Mouse (Mus musculus) kidney, postnatal 4 days (tissue): ENCODE data around the gene Fer1l4.

Experiments used
- DNase-seq, 2 experiments: peaks; one replicate each; pipeline ENCODE4 v3.0.0; 2021; ENCODE audit warnings: mixed read lengths in 2 of 2

Gene Fer1l4

DNA sequence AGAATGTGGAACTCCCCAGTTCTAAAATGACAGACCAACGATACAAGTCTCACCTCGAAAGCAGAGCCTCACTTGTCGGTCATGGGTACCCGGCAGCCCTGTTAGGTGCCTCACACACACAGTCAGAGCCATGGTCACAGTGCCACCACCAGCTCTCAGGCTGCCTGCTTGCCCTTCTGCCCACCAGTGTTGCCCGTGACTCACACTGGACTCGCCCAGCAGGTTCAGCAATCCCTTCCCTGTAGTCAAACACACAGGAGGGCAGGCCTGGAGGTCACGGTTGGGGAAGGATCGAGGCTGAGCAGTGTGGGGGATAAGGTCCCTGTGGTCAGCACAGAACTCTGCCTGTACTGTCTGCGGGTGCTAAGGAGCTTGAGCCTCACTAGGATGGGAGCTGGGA, at the start of gene Fer1l4:
Fer1l4 (minus strand) TSS at position 132 of the 400 bp plus-strand sequence.
- no peak for DNase-seq

DNA sequence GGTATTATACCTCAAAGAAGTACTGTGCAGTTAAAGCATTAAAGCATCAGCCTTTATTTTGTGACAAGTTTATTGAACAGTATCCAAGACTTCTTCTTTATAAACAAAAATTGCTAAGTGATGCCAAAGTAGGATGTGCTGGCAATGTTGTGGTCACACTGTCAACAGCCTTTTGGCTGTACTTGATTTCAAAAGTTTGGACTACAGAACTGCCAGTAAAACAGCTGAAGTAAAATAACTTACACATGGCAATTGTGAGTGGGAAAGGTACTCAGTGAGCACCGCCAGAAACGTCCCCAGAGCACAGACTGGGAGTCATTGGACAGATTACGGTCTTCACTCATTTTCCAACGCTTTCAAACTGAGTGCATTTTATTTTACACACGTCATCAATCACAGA, 39.2 kb upstream of the Fer1l4 start:
- no peak for DNase-seq

DNA sequence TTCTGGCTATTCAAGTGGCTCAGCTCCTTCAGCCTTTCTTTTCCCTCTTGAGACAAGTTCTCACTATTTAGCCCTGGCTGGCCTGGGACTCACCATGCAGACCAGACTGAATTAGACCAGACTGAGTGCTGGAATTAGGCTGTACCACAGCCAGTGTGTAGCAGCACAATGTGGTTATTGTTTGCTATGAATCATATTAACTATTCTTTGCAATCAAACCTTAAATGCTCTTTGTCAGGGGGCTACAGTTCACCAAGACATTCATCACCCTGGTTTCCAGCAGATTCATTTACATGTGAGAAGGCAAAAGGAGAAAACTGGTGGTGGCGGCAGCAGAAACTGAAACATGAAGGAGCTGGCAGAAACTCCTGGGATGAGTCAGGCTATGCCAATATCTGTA, 37.1 kb upstream of the Fer1l4 start:
- DNase-seq = no peak

DNA sequence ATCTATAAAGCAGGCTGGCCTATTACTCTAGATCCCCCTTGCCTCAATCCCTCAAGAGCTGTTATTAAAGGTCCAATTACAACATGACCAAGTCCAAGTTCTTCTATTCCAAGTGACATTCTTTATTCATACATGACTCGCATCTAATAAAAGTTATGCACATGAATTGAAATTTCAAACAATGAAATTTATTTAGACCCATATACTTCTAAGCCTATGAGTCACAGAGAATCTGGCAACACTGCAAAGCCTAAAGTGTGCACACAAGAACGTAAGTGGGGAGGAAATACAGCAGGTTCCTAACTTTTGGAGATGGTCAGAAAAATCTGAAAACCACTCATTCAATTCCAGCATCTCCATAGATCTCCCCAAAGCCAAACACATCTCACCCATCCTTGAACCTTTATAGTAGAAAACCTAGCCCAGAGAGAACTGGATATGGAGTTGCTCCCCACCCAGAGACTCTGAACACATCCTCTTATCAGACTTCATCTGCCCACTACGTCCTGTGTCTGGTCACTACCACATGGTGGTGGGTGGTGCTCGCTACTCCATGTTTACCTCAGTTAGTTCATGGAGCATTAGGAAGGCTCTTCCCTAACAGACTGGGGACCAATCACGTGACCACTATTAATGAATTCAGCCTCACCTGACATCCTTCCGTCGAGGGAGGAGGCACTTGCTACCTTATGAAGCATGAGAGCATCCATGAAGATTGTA, 34.8 kb upstream of the Fer1l4 start:
- DNase-seq = no peak

DNA sequence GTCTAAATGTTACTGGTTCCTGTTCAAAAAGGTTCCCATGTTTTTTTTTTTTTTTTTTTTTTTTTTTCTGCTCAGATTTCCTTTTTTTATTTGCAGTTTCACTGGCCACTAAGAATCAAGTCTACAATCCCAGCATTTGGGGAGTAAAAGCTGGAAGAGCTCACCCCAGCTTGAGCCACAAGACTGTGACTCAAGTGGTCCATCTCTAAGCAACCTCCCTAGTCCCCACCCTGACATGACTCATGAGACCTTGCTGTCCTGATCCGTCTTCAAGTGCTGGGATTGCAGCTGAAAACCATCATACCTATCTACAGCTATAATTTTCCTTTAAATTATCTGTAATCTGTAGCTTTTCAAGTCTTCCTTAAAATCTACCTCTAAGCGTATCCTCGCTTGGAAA, 31.8 kb upstream of the Fer1l4 start:
- no peak for DNase-seq

DNA sequence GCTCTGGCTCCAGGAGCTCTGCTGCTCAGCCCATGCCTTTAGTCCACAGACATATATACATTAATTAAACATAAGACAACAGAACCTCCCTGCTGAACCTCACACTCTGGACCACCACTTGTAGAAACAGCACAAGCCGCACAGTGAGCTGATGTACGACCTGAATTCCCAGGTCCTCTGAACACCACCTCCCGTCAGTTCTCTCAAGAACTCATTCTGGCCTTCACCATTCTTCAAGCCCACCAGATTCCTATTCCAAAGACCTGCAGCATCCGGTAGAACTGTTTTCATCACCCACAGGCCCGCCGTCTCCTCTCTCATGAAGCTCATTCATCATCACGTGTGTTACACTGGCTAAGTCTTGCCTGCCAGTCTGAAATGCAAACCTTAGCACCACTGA, 27.6 kb upstream of the Fer1l4 start:
- no peak for DNase-seq

DNA sequence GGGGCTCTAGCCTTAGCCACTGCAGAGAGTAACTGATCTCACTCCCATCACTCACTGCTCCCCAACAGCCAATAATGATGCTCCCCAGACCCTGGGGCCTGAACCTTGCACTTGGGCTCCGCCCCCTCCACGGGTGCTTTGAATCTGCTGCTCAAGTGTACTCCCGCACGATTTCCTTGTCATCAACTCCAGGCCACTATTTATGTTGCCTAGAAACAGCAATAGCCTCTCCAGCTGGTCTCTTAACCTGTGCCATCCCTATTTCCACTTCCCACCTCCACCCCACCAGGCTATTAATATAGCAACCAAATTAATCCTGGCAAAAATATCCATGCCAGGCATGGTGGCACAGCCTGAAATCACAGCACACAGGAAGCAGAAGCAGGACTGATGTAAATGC, 26.9 kb upstream of the Fer1l4 start:
- no peak for DNase-seq

DNA sequence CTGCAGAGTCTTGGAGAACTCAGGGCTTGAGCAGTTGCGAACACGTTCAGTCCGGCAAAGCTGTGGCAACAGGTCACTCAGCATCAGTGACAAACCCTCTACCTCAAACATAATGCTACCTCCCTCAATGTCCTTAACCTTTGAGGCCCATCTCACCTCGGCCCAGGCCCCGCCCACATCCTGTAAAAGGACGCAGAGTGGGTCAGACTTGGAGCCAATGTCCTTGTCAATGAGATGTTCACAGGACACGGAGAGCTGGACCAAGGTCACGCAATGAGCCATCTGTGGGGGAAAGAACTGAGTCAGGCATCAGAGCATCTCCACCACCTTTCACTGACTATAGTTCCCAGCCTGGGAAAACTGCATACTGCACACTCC, 26.4 kb upstream of the Fer1l4 start:
- no peak for DNase-seq

DNA sequence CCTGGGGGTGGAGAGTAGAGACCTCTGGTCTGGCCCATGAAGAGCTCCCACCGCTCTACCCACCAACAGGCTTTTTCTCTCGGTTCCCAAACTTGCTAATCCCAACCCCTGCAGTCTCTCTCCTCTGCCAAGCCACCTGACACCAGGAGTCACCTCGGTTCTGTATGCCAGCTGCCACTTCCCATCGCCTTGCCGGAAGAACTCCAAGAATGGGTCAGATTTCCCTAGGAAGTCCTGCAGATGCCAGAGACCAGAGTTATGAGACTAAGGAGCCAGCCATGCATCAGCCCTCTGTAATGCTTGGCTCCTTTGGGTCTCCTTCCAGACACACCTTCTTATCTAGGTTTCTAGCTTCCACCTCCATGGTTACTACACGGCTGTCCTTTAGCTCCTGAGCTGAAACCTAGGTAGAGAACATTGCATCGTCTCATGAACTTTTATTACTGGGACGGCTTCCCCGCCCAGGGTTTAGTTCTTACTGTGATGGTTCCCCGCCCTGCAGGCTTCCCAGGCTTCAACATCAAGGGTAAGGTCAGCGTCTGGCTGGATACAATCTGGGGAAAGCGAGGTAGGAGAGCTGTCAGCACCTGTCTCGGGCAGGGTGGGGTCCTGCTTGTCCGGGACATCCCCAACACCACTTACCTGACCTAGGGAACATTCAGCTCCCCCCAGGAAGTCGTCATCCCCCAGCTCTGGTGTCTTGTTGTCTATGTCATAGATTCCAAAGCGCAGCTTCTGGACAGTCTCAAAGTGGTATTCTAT, 25.9 kb upstream of the Fer1l4 start:
- no peak for DNase-seq

DNA sequence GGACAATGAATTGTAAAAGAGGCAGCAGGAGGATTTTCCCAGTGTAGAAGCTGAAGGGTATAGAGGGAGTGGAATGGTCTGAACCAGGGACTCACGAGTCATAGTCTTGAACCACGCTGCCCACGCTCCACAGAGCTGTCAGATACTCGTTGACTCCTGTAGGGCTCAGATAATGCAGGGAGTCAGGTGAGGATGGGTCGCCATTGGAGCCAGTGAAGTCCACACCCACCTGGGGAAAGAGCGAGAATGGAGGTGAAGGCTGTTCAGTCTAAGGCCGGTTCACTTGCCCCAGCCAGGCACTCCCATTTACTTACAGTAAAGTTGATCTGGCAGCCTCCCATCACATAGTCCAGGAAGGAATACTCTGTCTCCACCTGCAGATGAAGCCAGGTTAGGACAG, 24.7 kb upstream of the Fer1l4 start:
- DNase-seq = no peak

DNA sequence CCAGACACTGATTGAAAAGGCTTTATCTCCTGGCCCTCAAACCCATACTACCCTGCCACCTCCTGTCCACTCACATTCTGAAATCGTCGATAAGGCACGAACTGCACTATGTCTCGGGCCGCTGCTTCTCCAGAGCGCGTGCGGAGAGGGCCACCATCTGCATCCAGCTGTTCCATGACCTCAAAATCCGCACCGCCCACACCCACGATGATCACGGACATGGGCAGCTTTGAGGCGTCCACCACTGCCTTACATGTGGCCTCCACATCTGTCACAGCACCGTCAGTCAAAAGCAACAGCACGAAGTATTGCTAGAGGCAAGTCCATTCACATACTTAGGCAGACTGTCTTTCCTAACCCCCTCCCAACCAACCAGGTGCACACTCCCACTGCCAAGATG, 21.0 kb upstream of the Fer1l4 start:
- no peak for DNase-seq

DNA sequence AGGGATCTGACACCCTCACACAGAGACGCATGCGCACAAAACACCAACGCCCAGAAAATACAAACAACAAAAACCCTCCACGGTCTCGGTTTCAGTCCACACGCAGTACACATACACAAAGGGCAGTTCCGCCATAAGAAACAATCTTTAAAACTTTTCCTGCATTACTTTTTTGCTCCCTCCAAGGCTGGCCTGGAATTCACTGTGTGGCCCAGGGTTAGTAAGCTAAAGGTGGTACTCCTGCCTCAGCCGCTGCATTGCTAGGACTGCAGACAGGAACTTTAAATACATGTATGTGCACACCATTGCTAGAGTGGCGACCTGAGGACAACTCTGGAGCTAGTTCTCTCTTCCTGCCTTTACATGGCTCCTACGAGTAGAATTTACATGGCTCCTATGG, 18.5 kb upstream of the Fer1l4 start:
- no peak for DNase-seq

DNA sequence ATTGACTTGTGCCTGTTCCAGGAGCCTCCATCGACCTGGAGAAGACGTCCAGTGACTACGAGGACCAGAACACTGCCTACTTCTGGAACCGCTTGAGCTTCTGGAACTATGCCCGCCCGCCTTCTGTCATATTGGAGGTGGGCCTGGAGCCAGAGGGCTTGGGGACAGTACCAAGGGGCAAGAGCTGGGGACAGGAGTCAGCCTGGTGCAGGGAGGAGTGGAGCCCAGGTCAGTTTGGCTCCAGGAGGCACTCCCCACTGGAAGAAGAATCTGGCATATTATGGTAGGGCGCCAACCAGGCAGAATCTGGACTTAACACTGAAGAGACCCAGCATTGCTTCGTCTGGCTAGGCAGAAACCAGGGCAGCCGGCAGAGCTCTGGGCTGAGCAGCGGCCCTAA, 15.2 kb upstream of the Fer1l4 start:
- no peak for DNase-seq

DNA sequence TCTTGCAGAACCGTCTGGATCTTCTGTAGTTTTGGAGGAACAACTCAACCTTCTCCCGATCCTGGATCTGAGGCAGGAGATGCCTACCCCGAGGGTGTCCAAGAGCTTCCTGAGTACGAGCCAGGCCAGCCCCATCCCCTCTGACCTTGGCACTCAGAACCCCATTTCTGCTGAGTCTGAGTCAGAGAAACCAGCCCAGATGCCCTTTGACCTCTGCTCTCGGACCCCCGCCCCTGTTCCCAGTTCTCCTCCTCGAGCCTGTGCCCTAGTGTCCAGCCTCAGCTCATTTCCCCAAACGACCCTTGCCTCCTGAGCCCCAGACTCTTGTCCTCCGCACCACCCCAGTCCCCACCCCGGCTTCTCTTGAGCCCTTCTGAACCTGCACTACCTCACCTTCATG, 13.4 kb upstream of the Fer1l4 start:
- DNase-seq = peak; percentile 11 to 22

DNA sequence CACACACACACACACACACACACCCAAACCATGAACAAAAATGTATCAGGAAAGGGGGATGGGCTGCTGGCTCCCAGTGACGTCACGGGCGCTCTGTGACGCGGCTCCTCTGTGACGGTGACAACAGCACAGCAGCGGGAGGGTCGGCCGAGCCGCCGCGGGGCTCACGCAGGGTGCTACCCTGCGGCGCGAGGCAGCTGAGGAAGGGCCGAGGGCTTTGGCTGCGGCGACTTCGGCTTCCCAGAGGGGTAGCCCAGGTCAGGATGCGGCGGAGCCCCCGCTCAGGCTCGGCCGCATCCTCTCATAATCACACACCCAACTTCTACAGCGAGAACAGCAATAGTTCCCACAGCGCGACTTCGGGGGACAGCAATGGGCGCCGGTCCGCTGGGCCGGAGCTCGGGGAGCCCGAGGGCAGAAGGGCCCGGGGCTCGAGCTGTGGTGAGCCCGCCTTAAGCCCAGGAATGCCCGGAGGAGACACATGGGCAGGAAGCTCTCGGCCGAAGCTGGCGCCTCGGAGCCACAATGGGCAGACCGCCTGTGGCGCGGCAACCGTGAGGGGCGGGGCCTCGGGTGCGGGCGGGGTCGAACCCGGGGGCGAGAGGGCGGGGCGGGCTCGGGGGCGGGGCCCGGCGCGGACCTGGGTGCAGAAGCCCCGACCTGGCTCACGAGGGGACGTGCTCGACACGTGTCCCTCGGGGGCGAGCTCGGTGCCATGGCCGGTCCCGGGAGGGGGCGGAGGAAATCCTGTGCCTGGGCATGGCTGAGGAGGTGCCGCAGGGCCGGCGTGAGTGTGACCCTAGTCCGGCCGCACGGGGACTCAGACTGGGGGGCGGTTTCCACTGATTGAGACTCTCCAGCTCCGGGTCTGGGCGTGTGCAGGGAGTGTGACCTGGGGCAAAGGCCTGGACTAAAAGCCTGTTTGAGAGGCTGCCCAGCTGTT, 12.6 kb upstream of the Fer1l4 start, which contains the start of gene Spag4:
Spag4 (plus strand) TSS at position 77 of the 943 bp plus-strand sequence.
- peak; percentile 86 to 91 for DNase-seq

DNA sequence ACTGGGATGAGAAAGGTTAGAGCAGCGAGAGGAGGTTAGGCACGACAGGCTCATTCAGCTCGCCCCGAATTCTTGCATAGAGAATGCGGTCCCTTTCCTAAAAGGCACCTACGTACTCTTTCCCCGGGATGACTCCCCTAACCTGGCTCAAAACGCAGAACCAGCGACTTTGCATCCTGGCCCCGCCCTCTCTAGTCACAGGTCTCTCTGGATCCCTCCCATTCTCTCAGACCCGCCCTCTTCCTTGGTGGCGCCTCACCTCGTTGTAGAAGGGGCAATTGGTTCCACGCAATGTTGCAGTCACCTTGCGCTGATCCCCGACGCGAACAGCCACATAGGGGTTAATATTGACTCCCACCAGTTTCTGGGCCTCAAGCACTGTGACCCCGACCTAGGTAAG, 4.8 kb downstream of the Fer1l4 start:
- peak; percentile 36 to 46 for DNase-seq

DNA sequence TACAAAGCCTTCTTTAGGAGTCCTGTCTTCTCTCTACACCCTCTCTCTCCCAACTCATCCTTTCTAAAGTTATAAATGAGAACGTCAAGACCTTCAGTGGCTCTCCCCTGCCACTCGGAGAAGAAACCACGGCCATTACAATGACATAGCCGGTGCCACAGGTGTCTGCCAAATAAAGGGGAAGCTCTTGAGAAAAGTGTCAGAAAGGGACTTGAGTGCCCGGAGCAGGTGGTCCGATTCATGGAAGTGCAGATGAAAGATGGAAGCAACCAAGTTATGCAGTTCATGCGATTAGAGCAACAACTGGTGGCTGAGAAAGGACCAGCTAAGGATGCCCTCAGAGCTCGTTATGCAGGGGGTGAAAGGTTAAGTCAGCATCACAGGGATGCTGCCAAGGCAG, 9.8 kb downstream of the Fer1l4 start:
- no peak for DNase-seq

DNA sequence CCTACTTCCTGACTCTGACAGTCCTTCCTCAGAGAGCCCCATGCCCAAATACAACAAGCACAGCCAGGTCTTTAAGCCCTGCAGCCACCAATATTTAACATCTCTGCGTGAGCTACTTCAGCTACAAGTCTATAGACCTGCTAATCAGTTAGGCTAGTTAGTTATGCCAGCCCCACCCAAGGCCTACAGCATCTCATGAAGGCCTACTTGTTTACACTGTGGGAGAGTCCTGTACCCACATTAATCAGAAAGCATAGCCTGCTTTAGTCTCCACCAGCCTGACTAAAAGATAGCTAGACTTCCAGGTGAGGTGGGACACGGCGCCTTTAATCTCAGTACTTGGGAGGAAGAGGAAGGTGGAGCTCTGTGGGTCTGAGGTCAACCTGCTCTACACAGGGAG, 13.4 kb downstream of the Fer1l4 start:
- no peak for DNase-seq

DNA sequence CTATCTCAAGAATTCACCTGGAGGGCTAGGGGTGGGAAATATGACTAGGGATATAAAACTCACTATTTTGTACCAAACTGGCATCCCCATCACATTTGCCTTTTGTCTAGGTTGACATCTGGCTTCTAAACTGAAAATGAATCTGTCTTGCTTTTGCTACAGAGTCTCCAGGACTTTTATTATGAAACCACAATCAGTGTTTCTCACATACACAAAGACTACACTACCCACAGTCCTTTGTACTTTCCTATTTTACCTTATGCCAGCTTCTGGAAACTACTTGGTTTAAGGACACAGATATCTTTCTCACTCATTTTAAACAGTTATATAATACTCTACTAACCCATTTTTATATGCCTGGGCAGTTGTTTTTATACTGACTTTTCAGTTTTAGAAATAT, 27.3 kb downstream of the Fer1l4 start:
- no peak for DNase-seq

DNA sequence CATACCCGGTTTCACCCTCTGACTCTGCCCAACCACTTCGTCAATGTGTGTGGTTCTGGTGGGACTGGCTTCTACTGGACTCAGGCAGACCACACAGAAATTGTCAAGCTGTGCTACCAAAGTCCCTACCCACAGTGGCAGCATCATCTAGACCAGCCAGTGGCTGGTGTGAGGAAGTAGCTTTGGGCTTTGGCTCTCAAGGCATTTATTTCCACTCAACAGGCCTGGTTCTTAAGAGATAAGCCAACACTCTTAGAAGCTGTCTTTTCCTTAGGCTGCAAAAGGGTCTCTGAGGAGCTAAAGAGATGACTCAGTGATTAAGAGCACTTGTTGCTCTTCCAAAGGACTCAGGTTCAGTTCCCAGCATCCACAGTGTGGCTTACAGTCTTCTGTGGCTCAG, 31.0 kb downstream of the Fer1l4 start:
- no peak for DNase-seq

DNA sequence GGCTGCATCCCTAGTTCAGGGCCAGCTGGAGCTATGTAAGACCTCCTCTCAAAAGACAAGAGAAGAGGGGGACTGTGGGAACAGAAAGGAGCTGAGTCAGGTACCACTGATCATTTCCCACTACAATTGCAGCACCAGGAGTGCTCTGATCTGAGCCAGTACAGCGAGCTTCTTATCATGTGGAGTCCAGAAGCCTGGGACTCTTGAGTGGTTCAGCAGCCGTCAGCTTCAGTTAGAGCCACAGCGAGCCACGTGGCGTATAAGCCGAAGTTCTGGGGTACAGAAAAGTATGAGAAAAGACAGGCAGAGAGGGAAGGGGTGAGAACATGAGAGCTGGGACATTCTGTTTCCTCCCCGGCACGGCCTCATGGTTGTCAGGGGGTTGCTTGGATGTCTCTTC, 31.5 kb downstream of the Fer1l4 start:
- no peak for DNase-seq

DNA sequence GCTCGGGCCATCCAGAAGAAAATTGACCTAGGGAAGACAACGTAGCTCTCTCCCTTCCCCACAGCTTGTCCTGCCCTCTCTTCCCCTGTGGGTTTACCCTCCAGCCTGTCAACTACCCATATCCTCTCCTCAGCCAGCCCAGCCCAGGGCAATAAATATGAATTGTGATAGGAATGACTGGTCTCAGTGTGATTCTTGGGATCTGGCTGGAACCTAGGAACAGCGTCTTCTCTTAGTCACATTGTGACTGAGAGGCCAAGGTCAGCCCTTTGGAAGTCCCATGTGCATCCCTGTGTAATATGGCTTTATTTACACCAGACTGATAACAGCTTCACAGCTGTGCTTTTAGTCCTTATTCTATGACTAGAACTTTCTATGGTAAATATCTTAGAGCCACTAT, 34.6 kb downstream of the Fer1l4 start:
- DNase-seq = no peak

DNA sequence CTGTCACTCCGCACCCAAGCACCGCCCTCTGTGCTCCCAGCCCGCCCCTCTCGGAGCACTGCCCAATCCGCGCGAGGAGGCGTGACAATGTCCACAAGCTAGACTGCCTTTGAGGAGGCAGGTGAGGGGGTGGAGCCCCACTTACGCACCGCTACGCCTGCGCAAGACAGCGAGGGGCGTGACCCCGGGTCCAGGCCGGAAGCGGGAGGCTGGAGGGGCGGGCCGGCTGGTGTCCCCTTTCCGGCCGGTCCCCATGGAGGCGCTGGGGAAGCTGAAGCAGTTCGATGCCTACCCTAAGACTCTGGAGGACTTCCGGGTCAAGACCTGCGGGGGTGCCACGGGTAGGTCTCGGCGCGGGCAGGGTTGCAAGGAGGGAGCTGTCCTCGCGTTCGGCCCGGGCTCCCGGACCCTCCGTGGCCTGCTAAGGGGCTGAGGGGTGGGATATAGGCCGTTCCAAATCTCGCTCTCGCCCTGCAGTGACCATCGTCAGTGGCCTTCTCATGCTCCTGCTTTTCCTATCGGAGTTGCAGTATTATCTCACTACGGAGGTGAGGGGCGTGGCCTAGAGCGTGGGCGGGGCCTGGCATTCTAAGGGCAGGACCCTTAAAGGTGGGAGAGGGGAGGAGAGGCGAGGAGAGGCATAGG, 44.7 kb downstream of the Fer1l4 start, which contains the start of the genes 6430550D23Rik and Ergic3:
6430550D23Rik (minus strand) TSS at position 90 of the 645 bp plus-strand sequence.
Ergic3 (plus strand) TSS at position 158 of the 645 bp plus-strand sequence.
- peak; percentile 98 to 99 for DNase-seq
